Mouse (Mus musculus) heart, embryonic 11.5 days (tissue): ENCODE measurements around the gene Slc39a7. TPM values are rescaled to one million over a fixed set of nuclear protein-coding genes. Genes with fewer than 3 reads are reported as not detected.
A peak's percentile ranks its signal among the peaks of the same experiment; 100 is the strongest.

Source experiments
- ATAC-seq: fragments of 200-750 bp; cut with Nextera tagmentation; replicated peaks from 2 replicates; pipeline ENCODE4 v1.8.0; 2017; ENCODE audit warnings: moderate library complexity; ENCODE audit not compliant: insufficient number of reproducible peaks, low FRiP score, low TSS enrichment
- H3K27ac ChIP-seq: fragments of 300-500 bp; sonication (generic); 2 replicates; pipeline ENCODE4 v1.5.1; 2014; ENCODE audit warnings: mild to moderate bottlenecking, low read depth, low read length
- H3K27me3 ChIP-seq: fragments of 300-500 bp; sonication (generic); 2 replicates; pipeline ENCODE4 v1.6.1; 2014; ENCODE audit warnings: mild to moderate bottlenecking, low read length, mixed read lengths; ENCODE audit not compliant: control insufficient read depth, insufficient read depth
- H3K36me3 ChIP-seq: fragments of 300-500 bp; sonication (generic); 2 replicates; pipeline ENCODE4 v1.6.1; 2014; ENCODE audit warnings: mild to moderate bottlenecking, low read length, moderate library complexity, mixed read lengths; ENCODE audit not compliant: control insufficient read depth, insufficient read depth
- H3K4me1 ChIP-seq: fragments of 300-500 bp; sonication (generic); 2 replicates; pipeline ENCODE4 v1.6.1; 2014; ENCODE audit warnings: low read length; ENCODE audit not compliant: control insufficient read depth, insufficient read depth
- H3K4me2 ChIP-seq: fragments of 300-500 bp; sonication (generic); 2 replicates; pipeline ENCODE4 v1.6.1; 2014; ENCODE audit warnings: mild to moderate bottlenecking, moderate library complexity
- H3K4me3 ChIP-seq: fragments of 300-500 bp; sonication (generic); 2 replicates; pipeline ENCODE4 v1.5.1; 2014; ENCODE audit warnings: low read depth, low read length
- H3K9ac ChIP-seq: fragments of 300-500 bp; sonication (generic); 2 replicates; pipeline ENCODE4 v1.6.1; 2014; ENCODE audit warnings: mild to moderate bottlenecking, low read depth, low read length, moderate library complexity
- H3K9me3 ChIP-seq: fragments of 300-500 bp; sonication (generic); replicated peaks from 2 replicates; pipeline ENCODE4 v1.6.1; 2016; ENCODE audit warnings: low read length; ENCODE audit not compliant: control insufficient read depth
- WGBS: fragments of 180-500 bp; shearing (Covaris S2); extraction: QIAGEN DNeasy Blood & Tissue Kit; methylation state at CpG from one replicate; pipeline ENCODE4 v1.1.7; 2014; ENCODE audit not compliant: insufficient replicate concordance; 5-methylcytosine and 5-hydroxymethylcytosine counted together
- polyA plus RNA-seq: library from polyadenylated mRNA; unstranded; fragments of >200 nt; fragmentation: Nextera tagmentation; extraction: Ambion mirVana; gene quantifications from 2 replicates; pipeline ENCODE4 v1.2.1, GENCODE M21; 2014

Slc39a7 gene
- polyA plus RNA-seq, 1 experiment from 2014 or later, result 61.4 TPM

DNA sequence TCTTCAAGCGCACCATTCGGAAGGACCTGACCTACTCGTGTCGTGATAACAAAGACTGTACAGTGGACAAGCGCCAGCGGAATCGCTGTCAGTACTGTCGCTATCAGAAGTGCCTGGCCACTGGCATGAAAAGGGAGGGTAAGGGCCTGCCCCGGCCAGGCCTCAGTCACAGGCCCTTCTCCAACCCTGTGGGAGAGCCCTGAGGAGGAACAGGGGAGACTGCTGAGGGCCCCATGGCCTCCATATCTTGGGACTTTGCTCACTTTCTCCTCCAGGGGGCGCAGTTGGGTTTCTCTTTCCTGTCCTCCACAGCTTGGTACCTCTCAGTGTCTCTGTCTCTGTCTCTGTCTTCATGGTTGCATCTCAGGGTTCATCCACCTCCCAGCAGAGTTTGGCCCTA, 2.6 kb upstream of the Slc39a7 start:
- no peak for ATAC-seq
- peaks cover 15% of the 10 kb centered on the region for H3K27me3 ChIP-seq
- H3K4me2 ChIP-seq, result no peak overlapping the region
- H3K27ac ChIP-seq, result no peak overlapping the region
- no peaks in the 10 kb centered on the region for H3K9me3 ChIP-seq
- peaks cover 36% of the 10 kb centered on the region for H3K4me1 ChIP-seq
- no peak overlapping the region for H3K4me3 ChIP-seq
- no peak overlapping the region for H3K9ac ChIP-seq
- peaks cover 17% of the 10 kb centered on the region for H3K36me3 ChIP-seq
- 70% methylated on average over 10 of the region's 10 CpGs for WGBS

DNA sequence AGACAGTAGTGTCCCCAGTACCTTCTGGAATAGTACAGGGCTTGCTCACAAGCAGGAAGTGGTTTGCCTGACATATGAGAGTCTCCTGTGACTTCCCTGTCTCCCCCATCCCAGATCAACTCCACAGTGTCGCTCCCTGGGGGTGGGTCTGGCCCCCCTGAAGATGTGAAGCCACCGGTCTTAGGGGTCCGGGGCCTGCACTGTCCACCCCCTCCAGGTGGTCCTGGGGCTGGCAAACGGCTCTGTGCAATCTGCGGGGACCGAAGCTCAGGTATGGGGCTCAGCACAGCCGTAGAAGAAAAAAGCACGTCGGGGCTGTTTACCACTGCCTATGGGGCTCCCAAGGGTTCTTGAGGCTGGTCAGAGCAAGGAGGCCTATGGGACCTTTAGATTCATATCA, 2.0 kb upstream of the Slc39a7 start:
- Histone ChIP-seq H3K4me2 (peak overlapping the region; percentile 99), H3K36me3 (peaks cover 23% of the 10 kb centered on the region), H3K4me1 (peaks cover 33% of the 10 kb centered on the region), H3K4me3 (peak overlapping the region; percentile 91; the same call in 1 of the 2 replicates), H3K9ac (0 out of 2 replicates have a peak overlapping the region, but pooled peaks have one; percentile 98), H3K27me3 (peaks cover 12% of the 10 kb centered on the region), H3K27ac (no peak overlapping the region), H3K9me3 (no peaks in the 10 kb centered on the region)
- WGBS, result 96% methylated on average over 9 of the region's 9 CpGs
- ATAC-seq, result no peak

DNA sequence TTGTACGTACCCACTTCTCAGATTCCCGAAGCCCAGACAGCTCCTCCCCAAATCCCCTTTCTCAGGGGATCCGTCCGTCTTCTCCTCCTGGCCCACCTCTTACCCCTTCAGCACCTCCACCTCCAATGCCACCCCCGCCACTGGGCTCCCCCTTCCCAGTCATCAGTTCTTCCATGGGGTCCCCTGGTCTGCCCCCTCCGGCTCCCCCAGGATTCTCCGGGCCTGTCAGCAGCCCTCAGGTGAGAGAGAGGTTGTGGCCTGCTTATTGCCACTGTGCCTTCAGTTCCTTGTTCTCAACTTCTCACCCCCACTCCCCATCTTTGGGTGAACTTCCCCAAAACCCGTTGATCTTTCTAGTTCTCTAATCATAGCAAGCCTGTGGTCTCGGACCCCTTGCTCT, 1.3 kb upstream of the Slc39a7 start:
- H3K27ac ChIP-seq, result peak overlapping the region; percentile 29; the same call in 1 of the 2 replicates

DNA sequence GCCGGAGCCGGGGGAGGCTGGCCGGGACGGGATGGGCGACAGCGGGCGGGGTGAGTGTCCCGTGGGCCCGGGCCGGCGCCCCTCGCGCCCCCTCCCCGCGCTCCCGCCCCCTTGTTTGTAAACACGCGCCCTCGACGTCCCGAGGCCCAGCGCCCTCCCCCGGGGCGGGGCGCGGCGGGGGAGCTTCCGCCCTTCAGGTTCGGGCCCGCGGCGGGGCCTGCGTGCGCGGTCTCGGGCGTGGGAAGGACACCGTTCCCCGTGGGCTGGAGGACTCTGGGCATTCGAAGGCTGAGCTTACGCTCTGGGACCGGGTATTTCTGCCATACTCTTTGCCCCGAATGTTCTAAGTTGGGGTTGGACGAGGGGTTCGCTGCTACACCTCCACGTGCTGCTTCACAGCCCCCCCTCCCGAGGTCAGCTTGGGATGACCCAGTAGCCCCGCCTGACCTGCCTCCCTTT, 721 bp upstream of the Slc39a7 start:
- ATAC-seq, result peak; percentile 14; the same call in 1 of the 2 replicates
- Histone ChIP-seq H3K36me3 (peaks cover 20% of the 10 kb centered on the region), H3K4me3 (peak overlapping the region; percentile 91), H3K4me2 (peak overlapping the region; percentile 99), H3K4me1 (peaks cover 36% of the 10 kb centered on the region), H3K27ac (peak overlapping the region; percentile 95), H3K27me3 (no peaks in the 10 kb centered on the region), H3K9me3 (no peaks in the 10 kb centered on the region), H3K9ac (peak overlapping the region; percentile 98)
- under 1% methylated on average over 47 of the region's 48 CpGs for WGBS

More for the DNA sequence above, 1.3 kb upstream of the Slc39a7 start:
- Histone ChIP-seq H3K9ac (peak overlapping the region; percentile 98), H3K9me3 (no peaks in the 10 kb centered on the region), H3K4me1 (peaks cover 34% of the 10 kb centered on the region), H3K36me3 (peaks cover 23% of the 10 kb centered on the region), H3K4me2 (peak overlapping the region; percentile 99), H3K4me3 (peak overlapping the region; percentile 91), H3K27me3 (peaks cover 5% of the 10 kb centered on the region)
- 47% methylated on average over 9 of the region's 9 CpGs for WGBS
- no peak for ATAC-seq

DNA sequence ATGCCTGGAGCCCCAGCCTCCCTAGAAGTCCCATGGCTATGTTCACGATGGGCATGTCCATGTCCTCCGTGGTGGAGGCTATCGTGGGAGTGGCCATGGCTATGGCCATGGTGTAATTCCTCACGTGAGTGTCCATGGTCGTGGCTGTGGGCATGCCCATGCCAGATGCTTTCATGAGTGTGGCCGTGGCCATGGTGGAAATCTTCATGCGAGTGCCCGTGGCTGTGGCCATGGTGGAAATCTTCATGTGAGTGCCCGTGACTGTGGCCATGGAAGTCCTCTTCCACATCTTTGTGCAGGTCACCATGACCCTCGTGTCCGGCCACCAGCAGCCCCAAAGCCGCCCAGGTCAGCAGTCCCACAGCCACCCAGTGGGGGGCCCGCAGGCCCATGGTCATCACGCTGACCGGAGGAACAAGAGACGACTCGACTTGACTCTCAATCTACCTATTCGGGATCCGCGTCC, 588 bp downstream of the Slc39a7 start:
- H3K4me1 ChIP-seq, result peaks cover 48% of the 10 kb centered on the region
- peak overlapping the region; percentile 98 for H3K9ac ChIP-seq
- peak overlapping the region; percentile 95 for H3K27ac ChIP-seq
- peak overlapping the region; percentile 91 for H3K4me3 ChIP-seq
- H3K36me3 ChIP-seq, result peaks cover 16% of the 10 kb centered on the region
- H3K9me3 ChIP-seq, result no peaks in the 10 kb centered on the region
- H3K27me3 ChIP-seq, result no peaks in the 10 kb centered on the region
- 1% methylated on average over 20 of the region's 20 CpGs for WGBS
- H3K4me2 ChIP-seq, result peak overlapping the region; percentile 99
- ATAC-seq, result 0 out of 2 replicates have a peak, but pooled peaks have one; percentile 0

DNA sequence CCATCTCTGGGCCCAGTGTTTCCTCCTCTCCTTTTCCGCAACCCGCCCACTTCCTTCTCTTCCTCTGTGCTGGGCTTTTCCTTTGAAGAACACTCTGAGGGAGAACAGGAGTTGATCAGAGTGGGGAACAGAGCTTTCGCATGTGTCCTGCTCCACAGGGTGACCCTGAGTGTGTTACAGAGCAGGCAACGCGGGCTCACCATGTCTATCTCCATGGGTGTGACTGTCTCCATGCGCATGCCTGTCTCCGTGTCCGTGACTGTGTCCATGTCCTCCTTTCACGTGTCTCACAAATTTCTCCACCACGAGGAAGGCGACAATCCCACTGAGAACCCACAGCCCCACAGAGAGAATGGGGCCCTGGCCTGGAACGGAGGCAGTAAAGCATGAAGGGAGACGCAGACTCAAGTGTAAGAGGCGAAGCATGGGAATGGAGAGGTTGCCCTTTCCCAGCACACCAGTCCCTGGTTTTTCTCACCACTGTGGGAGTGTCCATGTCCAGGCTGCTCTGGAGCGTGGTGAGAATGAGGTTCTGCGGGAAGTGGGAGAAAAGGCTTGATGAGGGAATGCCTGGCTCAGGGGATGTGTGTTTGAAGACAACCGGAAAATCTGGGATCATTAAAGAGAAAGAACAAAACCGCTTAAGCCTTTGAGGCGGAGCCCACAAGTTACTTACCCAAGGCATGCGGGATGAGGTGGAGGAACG, 1.4 kb downstream of the Slc39a7 start:
- Histone ChIP-seq H3K27me3 (no peaks in the 10 kb centered on the region), H3K9me3 (no peaks in the 10 kb centered on the region), H3K27ac (0 out of 2 replicates have a peak overlapping the region, but pooled peaks have one; percentile 95), H3K4me1 (peaks cover 56% of the 10 kb centered on the region), H3K36me3 (peaks cover 15% of the 10 kb centered on the region), H3K4me2 (peak overlapping the region; percentile 99), H3K4me3 (peak overlapping the region; percentile 91), H3K9ac (peak overlapping the region; percentile 98)
- 83% methylated on average over 21 of the region's 21 CpGs for WGBS
- no peak for ATAC-seq

DNA sequence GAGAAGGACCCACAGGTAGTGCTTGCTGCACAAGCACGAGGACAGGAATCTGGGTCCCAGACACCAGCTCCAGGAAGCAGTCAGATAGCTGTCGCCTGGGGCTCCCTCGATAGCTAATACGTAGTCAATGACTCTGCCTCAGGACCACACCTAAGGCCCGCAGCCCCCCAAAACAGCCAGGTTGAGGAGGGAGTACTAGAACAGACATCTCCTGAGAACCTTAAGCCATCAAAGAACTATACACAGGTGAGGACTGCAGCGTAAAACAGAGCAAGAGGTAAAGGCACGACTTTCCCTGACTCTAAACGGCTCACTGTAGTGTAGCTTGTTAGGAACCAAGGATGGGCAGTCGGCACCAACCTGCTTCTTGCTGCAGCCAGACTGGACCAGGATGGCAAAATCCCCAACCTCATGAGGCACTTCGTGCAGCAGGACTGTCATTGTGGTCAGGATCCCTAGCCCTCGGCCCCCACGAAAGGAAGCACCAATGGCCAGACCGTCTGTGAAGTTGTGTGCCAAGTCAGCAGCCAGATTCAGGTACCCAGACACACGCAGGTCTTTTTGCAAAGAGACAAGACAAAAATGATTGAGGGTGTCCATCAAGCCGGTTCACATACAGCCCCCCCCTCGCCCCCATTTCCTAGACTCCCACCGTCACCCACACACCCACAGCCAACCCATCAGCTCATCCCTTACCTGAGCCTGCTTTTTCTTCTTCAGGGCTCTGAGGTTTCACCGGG, 2.2 kb downstream of the Slc39a7 start:
- no peak overlapping the region for H3K9ac ChIP-seq
- H3K4me2 ChIP-seq, result peak overlapping the region; percentile 99
- peaks cover 15% of the 10 kb centered on the region for H3K36me3 ChIP-seq
- H3K4me3 ChIP-seq, result peak overlapping the region; percentile 91
- ATAC-seq, result no peak
- H3K9me3 ChIP-seq, result no peaks in the 10 kb centered on the region
- no peak overlapping the region for H3K27ac ChIP-seq
- H3K27me3 ChIP-seq, result no peaks in the 10 kb centered on the region
- WGBS, result 88% methylated on average over 18 of the region's 18 CpGs
- H3K4me1 ChIP-seq, result peaks cover 56% of the 10 kb centered on the region

DNA sequence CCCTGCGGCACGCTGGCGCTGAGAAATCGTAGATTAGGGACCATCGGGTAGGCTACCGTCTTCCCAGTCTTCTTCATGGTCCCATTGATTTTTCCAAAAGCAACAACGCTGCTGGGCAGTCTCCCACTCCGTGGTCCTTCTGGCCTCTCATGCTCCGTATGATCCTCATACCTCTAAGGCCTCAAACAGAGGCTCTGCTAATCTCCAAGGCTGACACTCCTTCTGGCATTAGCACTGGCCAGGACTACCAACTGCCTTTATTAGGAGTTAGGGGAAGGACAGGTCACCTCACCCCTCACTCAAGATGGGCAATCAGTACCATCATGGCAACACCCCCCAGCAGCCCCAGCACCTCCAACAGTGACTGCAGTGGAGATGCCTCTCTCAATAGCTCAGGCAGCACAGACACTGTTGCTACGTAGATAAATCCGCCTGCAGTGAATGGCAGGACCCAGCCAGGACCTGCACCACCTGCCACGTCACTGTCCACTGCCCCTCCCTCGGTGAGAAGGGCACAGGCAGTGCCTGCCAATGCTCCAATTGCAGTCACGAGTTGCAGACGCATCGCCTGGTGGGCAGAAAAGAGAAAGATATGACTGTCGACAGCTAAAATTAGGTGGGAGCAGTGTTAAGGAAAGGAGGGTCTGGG, 2.9 kb downstream of the Slc39a7 start:
- Histone ChIP-seq H3K4me3 (0 out of 2 replicates have a peak overlapping the region, but pooled peaks have one; percentile 4), H3K27me3 (no peaks in the 10 kb centered on the region), H3K9me3 (no peaks in the 10 kb centered on the region), H3K4me2 (peak overlapping the region; percentile 97; the same call in 1 of the 2 replicates), H3K36me3 (peaks cover 15% of the 10 kb centered on the region), H3K27ac (peak overlapping the region; percentile 22; the same call in 1 of the 2 replicates), H3K4me1 (peaks cover 57% of the 10 kb centered on the region), H3K9ac (no peak overlapping the region)
- no peak for ATAC-seq
- WGBS, result 70% methylated on average over 17 of the region's 17 CpGs
